Mouse (Mus musculus): ENCODE data around the gene Ccdc163. TPM values are rescaled to one million over a fixed set of nuclear protein-coding genes. Genes with fewer than 3 reads are reported as not detected.
A peak's percentile ranks its signal among the peaks of the same experiment; 100 is the strongest.

Gene Ccdc163
- total and polyA plus RNA-seq, 3 experiments = 15.3 to 27.9 (median 18.1) TPM

- TF ChIP-seq MEF2A (IDR thresholded peaks at IDR 0.05; ENCODE audit: borderline replicate concordance, low read depth, low read length) (peak; percentile 23; the same call in 1 of the 2 replicates), CHD2 (IDR thresholded peaks at IDR 0.05; ENCODE audit: low read length) (peak; percentile 99), EP300 (IDR thresholded peaks at IDR 0.05; ENCODE audit: low read length) (no peak), RAD21 (IDR thresholded peaks at IDR 0.05; ENCODE audit: low read depth, low read length) (peak; percentile 25), NRF1 (IDR thresholded peaks at IDR 0.05; ENCODE audit: low read depth, low read length) (0 out of 2 replicates have a peak, but pooled peaks have one; percentile 6), ETS1 (conservative IDR thresholded peaks at IDR 0.05; ENCODE audit: low read depth, low read length) (peak; percentile 52), BHLHE40 (IDR thresholded peaks at IDR 0.05; ENCODE audit: low read depth, low read length) (peak; percentile 76), JUND (conservative IDR thresholded peaks at IDR 0.05; ENCODE audit: low read depth, low read length) (no peak), NELFE (IDR thresholded peaks at IDR 0.05; ENCODE audit: low read depth, low read length) (peak; percentile 100), MAZ (IDR thresholded peaks at IDR 0.05; ENCODE audit: low read depth, low read length) (peak; percentile 86), CHD1 (IDR thresholded peaks at IDR 0.05; ENCODE audit: low read depth, low read length) (no peak), ZC3H11A (IDR thresholded peaks at IDR 0.05; ENCODE audit: low read depth, low read length) (no peak), JUN (IDR thresholded peaks at IDR 0.05; ENCODE audit: insufficient read depth, low read depth, low read length) (no peak), MAX (IDR thresholded peaks at IDR 0.05; ENCODE audit: low read length) (peak; percentile 94), ELF1 (IDR thresholded peaks at IDR 0.05; ENCODE audit: low read depth, low read length) (peak; percentile 80), KAT2A (IDR thresholded peaks at IDR 0.05; ENCODE audit: insufficient replicate concordance, low read length) (0 out of 2 replicates have a peak, but pooled peaks have one; percentile 65)
These were observed 22.8 kb upstream of the Ccdc163 start, which contains the start of gene Prdx1 (continued) for GRCm38 (mm10) chr4:116685402-116686061.

GRCm38 (mm10) chr4:116687041-116687440 is 21.3 kb upstream of the Ccdc163 start:
- in situ Hi-C loops (cut with MboI; ENCODE audit: low pct_ligation_motif_present, low pct_unique_long_range_greater_than_20kb, low sequenced_read_pairs) (no loop called here), dilution Hi-C loops (cut with MboI; ENCODE audit: extremely low pct_ligation_motif_present, extremely low pct_unique_long_range_greater_than_20kb, low sequenced_read_pairs) (no loop called here)
- peak overlapping the region; percentile 95 for H3K4me2 ChIP-seq (ENCODE audit: insufficient read depth, low read depth, poor library complexity, severe bottlenecking)
- no peaks in the 10 kb centered on the region for H3K9me3 ChIP-seq (replicated peaks; ENCODE audit: low read length)
- H3K27me3 ChIP-seq (replicated peaks) = no peaks in the 10 kb centered on the region
- peak overlapping the region; percentile 77 for H3K9ac ChIP-seq (ENCODE audit: insufficient read depth, low read depth)
- H3K36me3 ChIP-seq (replicated peaks in 1 of 2; ENCODE audit: control insufficient read depth in 1 of 2, insufficient read depth in 1 of 2, low read length in 1 of 2) = peaks cover 30 to 48% of the 10 kb centered on the region in 2 experiments
- peaks cover 7 to 57% of the 10 kb centered on the region in 2 experiments; a peak in 3 of 4 replicates for H3K4me1 ChIP-seq (ENCODE audit: control insufficient read depth in 1 of 2, insufficient read depth in 2 of 2)
- H3K4me3 ChIP-seq (replicated peaks in 1 of 3; ENCODE audit: low read depth in 2 of 3, low read length in 2 of 3, poor library complexity in 1 of 3) = peak overlapping the region; percentile 75 to 85 (median 75)
- DNase-seq (ENCODE audit: extremely low read depth) = no peak
- H3K27ac ChIP-seq (ENCODE audit: insufficient read depth, low read depth) = no peak overlapping the region
- TF ChIP-seq E2F4 (IDR thresholded peaks at IDR 0.05; ENCODE audit: insufficient replicate concordance, low read depth, low read length) = no peak
- no peak for TF ChIP-seq NELFE (IDR thresholded peaks at IDR 0.05; ENCODE audit: low read depth, low read length)
- TF ChIP-seq UBTF (IDR thresholded peaks at IDR 0.05; ENCODE audit: low read depth, low read length) = no peak
- TF ChIP-seq CTCF (conservative IDR thresholded peaks at IDR 0.05 in 1 of 2, IDR thresholded peaks at IDR 0.05 in 1 of 2; ENCODE audit: low read depth in 2 of 2, low read length in 2 of 2) = no peak
- TF ChIP-seq USF1 (IDR thresholded peaks at IDR 0.05; ENCODE audit: low read depth, low read length) = no peak
- TF ChIP-seq TBP (conservative IDR thresholded peaks at IDR 0.05; ENCODE audit: low read depth, low read length) = no peak
- no peak for TF ChIP-seq POLR2AphosphoS2 (IDR thresholded peaks at IDR 0.05; ENCODE audit: low read depth, low read length)
- TF ChIP-seq MAZ (IDR thresholded peaks at IDR 0.05; ENCODE audit: low read depth, low read length) = no peak
- TF ChIP-seq MYC (IDR thresholded peaks at IDR 0.05; ENCODE audit: low read depth, low read length) = no peak
- no peak for TF ChIP-seq IRF4 (IDR thresholded peaks at IDR 0.05; ENCODE audit: low read depth, low read length)
- TF ChIP-seq SMC3 (IDR thresholded peaks at IDR 0.05; ENCODE audit: low read depth, low read length) = no peak
- TF ChIP-seq TCF12 (IDR thresholded peaks at IDR 0.05; ENCODE audit: low read depth, low read length) = no peak
- H3K79me2 ChIP-seq (replicated peaks; ENCODE audit: control insufficient read depth, extremely low read depth, insufficient read depth, poor library complexity, severe bottlenecking) = peaks cover 64% of the 10 kb centered on the region
